Comparison of ENCODE assay signal across 32 mouse cellular contexts in the genomic region with DNA sequence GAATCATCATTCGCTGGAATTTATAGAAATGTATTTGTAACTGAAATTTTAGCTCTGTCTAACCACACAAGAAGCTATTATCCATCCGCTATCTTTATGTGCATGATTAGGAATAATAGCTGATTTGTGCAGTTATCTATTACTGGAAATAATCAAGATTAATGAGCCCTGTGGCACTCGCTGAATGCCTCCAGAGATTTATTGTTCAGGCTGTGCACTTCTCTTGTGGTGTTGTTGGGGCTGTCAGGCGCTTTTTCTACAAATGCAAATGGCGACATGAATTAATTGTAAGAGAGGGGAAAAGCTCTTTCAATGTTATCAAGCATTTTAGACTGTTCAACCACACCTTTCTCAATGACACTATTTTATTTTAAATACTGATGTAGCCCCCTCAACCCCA.
DNase-seq lines count a peak whose midpoint lies in the region; ATAC-seq lines count a peak whose summit lies in the region.
"Had no signal": no experiment of that assay in that cellular context is flagged by ENCODE, and none has a peak within 500 bp of the region (broad histone marks: within the 10 kb centered on the region; RNA-seq: fewer than 3 reads in every experiment).

No protein-coding gene starts in this region.

- no peaks in the 10 kb centered on the region for H3K4me1 ChIP-seq in hindbrain, embryonic 11.5 days (replicated peaks; ENCODE audit: control insufficient read depth, insufficient read depth, low read length)
- peaks cover 23% of the 10 kb centered on the region for H3K4me1 ChIP-seq in hindbrain, embryonic 14.5 days (replicated peaks; ENCODE audit: control insufficient read depth, insufficient read depth, low read length)
- H3K4me1 ChIP-seq in neural tube, embryonic 14.5 days (ENCODE audit: control insufficient read depth, insufficient read depth, low read length): peaks cover 23% of the 10 kb centered on the region
- H3K4me1 ChIP-seq: embryonic facial prominence, embryonic 10.5 days; limb, embryonic 15.5 days; megakaryocyte, embryonic 14.5 days had no signal

- DNase-seq in hindbrain, embryonic 11.5 days (ENCODE audit: low spot score): peak; percentile 43
- DNase-seq in hindbrain, embryonic 14.5 days (ENCODE audit: low spot score): no peak
- peak; percentile 28 for DNase-seq in embryo, embryonic 10 days (ENCODE audit: low spot score)
- DNase-seq in embryo, embryonic 11.5 days (ENCODE audit: low read depth, low spot score): peak; percentile 17
- DNase-seq in left cerebral cortex, adult 11 months (ENCODE audit: low spot score): no peak
- no peak for DNase-seq in layer of hippocampus, adult 18-20 months (ENCODE audit: low spot score in 2 of 2)
- DNase-seq: adrenal gland, adult 2 months; B cell, adult 2 months; cerebellum, adult 18-20 months; cerebellum, postnatal 14 days; gastrocnemius, postnatal 14 days; heart, adult 18-20 months; heart, postnatal 10 days; kidney, adult 9 months; kidney, postnatal 25 days; retina, postnatal 1 day; right cerebral cortex, postnatal 25 days; spleen, adult 18-20 months had no signal

- no peak overlapping the region for H3K4me3 ChIP-seq in hindbrain, embryonic 11.5 days (ENCODE audit: low read depth, low read length)
- H3K4me3 ChIP-seq in hindbrain, embryonic 14.5 days (replicated peaks; ENCODE audit: low read length): no peak overlapping the region
- no peak overlapping the region for H3K4me3 ChIP-seq in neural tube, embryonic 14.5 days (ENCODE audit: low read depth, low read length)
- H3K4me3 ChIP-seq: embryonic facial prominence, embryonic 10.5 days; heart, embryonic 12.5 days; hindbrain, embryonic 15.5 days; left cerebral cortex, adult 2 months; limb, embryonic 15.5 days; lung, embryonic 15.5 days; megakaryocyte, embryonic 14.5 days; midbrain, embryonic 15.5 days; myocyte had no signal

- no peak overlapping the region for H3K4me2 ChIP-seq in hindbrain, embryonic 11.5 days (replicated peaks; ENCODE audit: low read depth, low read length)
- H3K4me2 ChIP-seq in hindbrain, embryonic 14.5 days (replicated peaks): no peak overlapping the region
- 0 out of 2 replicates have a peak overlapping the region, but pooled peaks have one; percentile 2 for H3K4me2 ChIP-seq in neural tube, embryonic 14.5 days (ENCODE audit: low read depth, low read length)
- H3K4me2 ChIP-seq: heart, embryonic 12.5 days; hindbrain, embryonic 15.5 days; limb, embryonic 15.5 days; lung, embryonic 15.5 days; midbrain, embryonic 15.5 days had no signal

- no peak overlapping the region for H3K9ac ChIP-seq in hindbrain, embryonic 11.5 days (ENCODE audit: low read depth, low read length)
- H3K9ac ChIP-seq in hindbrain, embryonic 14.5 days: no peak overlapping the region
- no peak overlapping the region for H3K9ac ChIP-seq in neural tube, embryonic 14.5 days (replicated peaks; ENCODE audit: low read depth, low read length)
- H3K9ac ChIP-seq: heart, embryonic 12.5 days; hindbrain, embryonic 15.5 days; limb, embryonic 15.5 days; liver, embryonic 14.5 days; lung, embryonic 15.5 days; midbrain, embryonic 15.5 days had no signal

- peak; percentile 73 for ATAC-seq in hindbrain, embryonic 11.5 days (ENCODE audit: low FRiP score)
- no peak for ATAC-seq in hindbrain, embryonic 14.5 days (ENCODE audit: low FRiP score)
- peak; percentile 75; the same call in 1 of the 2 replicates for ATAC-seq in neural tube, embryonic 14.5 days (ENCODE audit: low read depth)
- ATAC-seq: intestine, embryonic 16.5 days; midbrain, embryonic 15.5 days had no signal

- H3K36me3 ChIP-seq in hindbrain, embryonic 11.5 days (ENCODE audit: control insufficient read depth, insufficient read depth, low read length): no peaks in the 10 kb centered on the region
- no peaks in the 10 kb centered on the region for H3K36me3 ChIP-seq in hindbrain, embryonic 14.5 days (replicated peaks; ENCODE audit: control insufficient read depth, insufficient read depth)
- no peaks in the 10 kb centered on the region for H3K36me3 ChIP-seq in neural tube, embryonic 14.5 days (ENCODE audit: control insufficient read depth, insufficient read depth, low read length)
- H3K36me3 ChIP-seq: embryonic facial prominence, embryonic 10.5 days; G1E; heart, embryonic 12.5 days; hindbrain, embryonic 15.5 days; limb, embryonic 15.5 days; lung, embryonic 15.5 days; midbrain, embryonic 15.5 days had no signal

- H3K27ac ChIP-seq in hindbrain, embryonic 11.5 days (ENCODE audit: low read depth, low read length): peak overlapping the region; percentile 58; the same call in 1 of the 2 replicates
- no peak overlapping the region for H3K27ac ChIP-seq in hindbrain, embryonic 14.5 days
- no peak overlapping the region; the same call in 1 of the 2 replicates for H3K27ac ChIP-seq in neural tube, embryonic 14.5 days (ENCODE audit: low read depth, low read length)
- H3K27ac ChIP-seq: embryonic facial prominence, embryonic 10.5 days; hindbrain, embryonic 15.5 days; left cerebral cortex, adult 2 months; limb, embryonic 15.5 days; liver, embryonic 14.5 days; lung, embryonic 15.5 days; midbrain, embryonic 15.5 days had no signal

- H3K27me3 ChIP-seq in hindbrain, embryonic 11.5 days (ENCODE audit: control insufficient read depth, insufficient read depth, low read length): no peaks in the 10 kb centered on the region
- H3K27me3 ChIP-seq in hindbrain, embryonic 14.5 days (ENCODE audit: control insufficient read depth, insufficient read depth, low read length): no peaks in the 10 kb centered on the region
- H3K27me3 ChIP-seq in neural tube, embryonic 14.5 days (ENCODE audit: control insufficient read depth, insufficient read depth, low read length): no peaks in the 10 kb centered on the region
- H3K27me3 ChIP-seq: CH12.LX; heart, embryonic 12.5 days; hindbrain, embryonic 15.5 days; limb, embryonic 15.5 days; lung, embryonic 15.5 days; megakaryocyte, embryonic 14.5 days; midbrain, embryonic 15.5 days had no signal

- H3K9me3 ChIP-seq in hindbrain, embryonic 11.5 days (ENCODE audit: control insufficient read depth, low read length): no peaks in the 10 kb centered on the region
- H3K9me3 ChIP-seq in hindbrain, embryonic 14.5 days (ENCODE audit: control insufficient read depth, low read length): no peaks in the 10 kb centered on the region
- H3K9me3 ChIP-seq in neural tube, embryonic 14.5 days (ENCODE audit: control insufficient read depth, low read length): no peaks in the 10 kb centered on the region
- H3K9me3 ChIP-seq: embryonic facial prominence, embryonic 10.5 days; G1E; heart, embryonic 12.5 days; hindbrain, embryonic 15.5 days; limb, embryonic 15.5 days; lung, embryonic 15.5 days; megakaryocyte, embryonic 14.5 days; midbrain, embryonic 15.5 days had no signal

- 45% methylated on average over 5 of the region's 5 CpGs for WGBS in hindbrain, embryonic 11.5 days
- 28% methylated on average over 5 of the region's 5 CpGs for WGBS in hindbrain, embryonic 14.5 days
- WGBS in neural tube, embryonic 14.5 days: 22% methylated on average over 5 of the region's 5 CpGs

Comparison
In these comparisons a context has a peak if more than half of its experiments do, and no peak if none do; other contexts are left out.
1. DNase-seq: peak in hindbrain, embryonic 11.5 days (single experiment), embryo, embryonic 10 days (single experiment) and embryo, embryonic 11.5 days (single experiment); none in hindbrain, embryonic 14.5 days (single experiment), left cerebral cortex, adult 11 months (single experiment) and layer of hippocampus, adult 18-20 months (0 of 2).